8 mouse cellular contexts compared by ENCODE assay signal in genomic region chr2:66180293-66180692, GRCm38 (mm10). TPM values are rescaled to one million over a fixed set of nuclear protein-coding genes. Genes with fewer than 3 reads are reported as not detected.
DNase-seq lines count a peak whose midpoint lies in the region.

No protein-coding gene starts in this region.

- WGBS in heart, embryonic 10.5 days, result 56% methylated on average over 10 of the region's 10 CpGs
- WGBS in embryonic facial prominence, embryonic 10.5 days, result 45% methylated on average over 10 of the region's 10 CpGs

- no peaks in the 10 kb centered on the region for H3K4me1 ChIP-seq in heart, embryonic 10.5 days
- peaks cover 24% of the 10 kb centered on the region for H3K4me1 ChIP-seq in embryonic facial prominence, embryonic 10.5 days

- no peak overlapping the region for H3K27ac ChIP-seq in heart, embryonic 10.5 days
- H3K27ac ChIP-seq in embryonic facial prominence, embryonic 10.5 days (replicated peaks), result no peak overlapping the region

- no peaks in the 10 kb centered on the region for H3K27me3 ChIP-seq in heart, embryonic 10.5 days (ENCODE audit: insufficient read depth, poor library complexity, severe bottlenecking)
- no peaks in the 10 kb centered on the region for H3K27me3 ChIP-seq in embryonic facial prominence, embryonic 10.5 days (replicated peaks; ENCODE audit: low read depth, poor library complexity, severe bottlenecking)

- no peak overlapping the region for H3K4me3 ChIP-seq in heart, embryonic 10.5 days
- no peak overlapping the region for H3K4me3 ChIP-seq in embryonic facial prominence, embryonic 10.5 days

- peak; percentile 28 to 29 for DNase-seq in heart, adult 9 months (ENCODE audit: low spot score in 2 of 2)
- DNase-seq in heart, embryonic 10.5 days (ENCODE audit: low spot score), result no peak
- peak; percentile 67 for DNase-seq in embryonic facial prominence, embryonic 10.5 days (ENCODE audit: low spot score)
- DNase-seq in heart, postnatal 10 days, result peak; percentile 57 to 64
- DNase-seq in kidney, postnatal 36 days, result peak; percentile 58 to 76
- DNase-seq in mesoderm, embryonic 11.5 days (ENCODE audit: low read depth, low spot score), result peak; percentile 87
- DNase-seq in testis, postnatal 14 days (ENCODE audit: low spot score), result peak; percentile 44
- no peak for DNase-seq in thymus, postnatal 36 days

- intact Hi-C loops in heart, postnatal 10 days (cut with DNase I), result no loop called here

- H3K9me3 ChIP-seq in heart, embryonic 10.5 days, result no peaks in the 10 kb centered on the region
- no peaks in the 10 kb centered on the region for H3K9me3 ChIP-seq in embryonic facial prominence, embryonic 10.5 days

- H3K36me3 ChIP-seq in heart, embryonic 10.5 days, result no peaks in the 10 kb centered on the region
- H3K36me3 ChIP-seq in embryonic facial prominence, embryonic 10.5 days (replicated peaks), result peaks cover 2% of the 10 kb centered on the region; the same call in 1 of the 2 replicates

RNA-seq across cellular contexts. Expression of gene Galnt3, which starts 55.5 kb away (rescaled TPM):
- polyA plus RNA-seq in heart, embryonic 10.5 days (2016; fragmentation: Nextera tagmentation; extraction: Ambion mirVana), result 0.25 and 2.0 TPM in 2 replicates
- 1.8 and 2.2 TPM in 2 replicates for polyA plus RNA-seq in embryonic facial prominence, embryonic 10.5 days (2016; fragmentation: Nextera tagmentation; extraction: Ambion mirVana)
- not detected for total RNA-seq in heart, postnatal 10 days (2021)

Comparison
In these comparisons a context has a peak if more than half of its experiments do, and no peak if none do; other contexts are left out.
1. DNase-seq: peak in heart, adult 9 months (2 of 2), embryonic facial prominence, embryonic 10.5 days (single experiment), heart, postnatal 10 days (2 of 2), kidney, postnatal 36 days (2 of 2), mesoderm, embryonic 11.5 days (single experiment) and testis, postnatal 14 days (single experiment); none in heart, embryonic 10.5 days (single experiment) and thymus, postnatal 36 days (0 of 2).